Mouse (Mus musculus) heart, postnatal 25 days (tissue): Measurements from ENCODE around the gene Kcnk13. TPM values are rescaled to one million over a fixed set of nuclear protein-coding genes. Genes with fewer than 3 reads are reported as not detected.
A peak's percentile ranks its signal among the peaks of the same experiment; 100 is the strongest.
"Not testable (repeated sequence)": the region's sequence is repeated elsewhere in the genome, so short reads cannot be mapped to it uniquely, and the experiment has no call there.

Experiments used
- DNase-seq: peaks from one replicate; pipeline ENCODE4 v3.0.0; 2022; ENCODE audit warnings: low spot score
- intact Hi-C: fragments of 180-260 bp; cut with DNase I; formaldehyde crosslinking; loops from one replicate; pipeline ENCODE4 v1.15.1; 2025
- total RNA-seq, 2 experiments: library from RNA; stranded (reverse); gene quantifications; 2 replicates each; pipeline ENCODE4 v1.2.3; 2021

Gene Kcnk13
- total RNA-seq, 2 experiments from 2014 or later = 0.22 to 0.36 TPM

DNA sequence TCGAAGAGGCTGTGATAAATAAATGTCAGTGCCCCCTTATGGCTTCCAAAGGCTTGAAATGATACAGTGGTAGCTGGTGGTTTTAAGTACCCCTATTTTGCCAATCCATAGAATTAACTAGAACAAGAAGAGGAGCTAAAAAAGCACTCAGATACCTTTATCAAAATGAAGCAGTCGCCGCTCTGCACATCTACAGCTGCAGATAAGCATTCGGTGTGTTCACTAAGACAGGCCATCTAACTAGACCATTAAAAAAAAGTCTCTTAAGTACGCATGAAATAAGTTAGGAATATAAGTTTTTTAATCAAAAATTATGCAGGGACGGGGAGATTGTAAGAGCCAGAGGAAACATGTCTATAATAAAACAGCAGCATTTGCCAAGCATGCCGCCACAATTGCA is 3.6 kb upstream of the Kcnk13 start:
- DNase-seq = no peak
- intact Hi-C loops = loop anchor here (5.0 kb wide), 1 partner anchor 53 kb away; no protein-coding TSS in a partner anchor

DNA sequence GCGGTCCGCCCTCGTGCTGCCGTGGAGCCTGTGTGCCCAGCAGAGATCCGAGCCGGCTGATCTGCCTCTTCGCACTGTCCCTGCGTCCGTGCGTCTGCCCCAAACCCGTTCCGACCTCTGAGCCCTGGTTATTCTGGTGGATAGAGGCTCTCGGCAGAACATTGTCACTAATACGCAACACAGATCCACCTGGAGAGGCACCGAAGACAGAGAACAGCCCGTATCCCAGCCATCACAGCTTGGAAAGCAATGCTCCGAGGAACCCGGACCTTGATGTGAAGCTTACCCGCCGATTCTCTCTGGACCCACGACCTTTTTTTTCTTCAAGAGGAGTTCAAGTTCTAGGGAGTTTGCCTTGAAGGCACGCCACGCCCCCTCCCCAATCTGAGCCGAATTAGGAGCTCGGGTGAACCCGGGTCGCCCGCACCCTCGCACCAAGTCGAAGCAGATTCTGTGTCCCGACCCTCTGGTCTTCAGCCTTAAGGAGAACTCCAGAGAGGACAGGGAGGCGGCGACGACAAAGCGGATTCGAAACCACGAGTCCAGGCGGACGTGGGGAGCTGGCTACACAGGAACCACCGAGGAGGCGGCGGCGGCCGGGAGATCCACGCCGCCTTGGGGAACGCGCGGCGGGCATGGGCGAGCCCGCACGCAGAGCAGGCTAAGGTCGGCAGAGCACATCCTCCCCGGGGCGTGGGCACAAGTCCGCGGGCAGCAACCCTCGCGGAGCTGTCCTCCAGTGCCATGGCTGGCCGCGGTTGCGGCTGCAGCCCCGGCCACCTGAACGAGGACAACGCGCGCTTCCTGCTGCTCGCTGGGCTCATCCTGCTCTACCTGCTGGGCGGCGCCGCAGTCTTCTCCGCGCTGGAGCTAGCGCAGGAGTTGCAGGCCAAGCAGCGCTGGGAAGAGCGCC is 1.2 kb downstream of the Kcnk13 start:
- intact Hi-C loops = loop anchor here (5.0 kb wide), 2 partner anchors 137 to 883 kb away; no protein-coding TSS in a partner anchor
- no peak for DNase-seq

DNA sequence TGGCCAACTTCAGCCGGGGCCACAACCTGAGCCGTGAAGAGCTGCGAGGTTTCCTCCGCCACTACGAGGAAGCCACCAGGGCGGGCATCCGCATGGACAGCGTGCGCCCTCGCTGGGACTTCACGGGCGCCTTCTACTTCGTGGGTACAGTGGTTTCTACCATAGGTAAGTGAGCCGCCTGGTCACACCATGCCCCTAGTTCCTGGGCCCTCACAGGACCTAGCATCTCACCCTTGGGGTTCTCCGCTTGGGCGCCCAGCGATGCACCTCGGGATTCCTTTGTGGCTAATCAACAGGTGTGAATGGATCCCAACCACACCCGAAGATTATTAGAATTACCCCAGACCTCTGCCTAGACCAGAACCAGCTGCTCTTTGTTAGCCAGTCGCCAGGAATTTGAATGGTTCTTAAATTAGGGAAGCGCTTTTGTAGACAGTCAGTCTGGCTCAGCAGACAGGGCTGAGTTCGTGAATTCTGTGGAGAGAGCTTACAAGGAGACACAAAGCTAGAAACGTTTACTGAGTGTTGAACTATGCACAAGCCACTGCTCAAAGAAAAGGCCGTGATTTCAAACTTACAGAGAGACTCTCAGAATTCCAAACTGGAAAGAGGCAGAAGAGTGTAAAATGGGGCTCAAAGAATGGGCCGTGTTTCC is 1.9 kb downstream of the Kcnk13 start:
- intact Hi-C loops = loop anchor here (5.0 kb wide), 2 partner anchors 136 to 884 kb away; no protein-coding TSS in a partner anchor
- DNase-seq = no peak

DNA sequence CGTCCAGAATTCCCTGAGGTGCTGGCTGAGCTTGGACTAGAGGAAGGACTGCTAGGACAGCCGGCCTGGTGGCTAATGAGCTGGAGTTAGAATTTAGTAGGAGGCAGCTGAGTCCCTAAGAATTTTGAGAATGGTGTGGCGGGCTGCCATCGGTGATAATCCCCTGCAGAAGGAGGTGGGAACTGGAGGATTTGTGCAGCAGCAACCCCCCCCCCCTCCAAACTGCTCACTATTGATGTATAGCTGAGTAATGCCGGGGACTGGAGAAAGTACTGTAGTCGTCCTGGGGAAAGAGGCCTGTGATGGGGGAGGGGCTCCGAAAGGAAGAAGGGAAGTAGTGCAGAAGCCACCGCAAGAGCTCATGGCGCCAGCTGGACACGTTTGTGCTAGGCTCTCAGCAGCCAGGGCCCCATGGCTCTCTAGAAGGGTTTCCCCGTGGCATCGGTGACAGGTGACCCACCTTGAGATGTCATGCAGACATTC is 2.6 kb downstream of the Kcnk13 start:
- intact Hi-C loops = loop anchor here (5.0 kb wide), 2 partner anchors 135 to 885 kb away; no protein-coding TSS in a partner anchor
- DNase-seq = no peak

DNA sequence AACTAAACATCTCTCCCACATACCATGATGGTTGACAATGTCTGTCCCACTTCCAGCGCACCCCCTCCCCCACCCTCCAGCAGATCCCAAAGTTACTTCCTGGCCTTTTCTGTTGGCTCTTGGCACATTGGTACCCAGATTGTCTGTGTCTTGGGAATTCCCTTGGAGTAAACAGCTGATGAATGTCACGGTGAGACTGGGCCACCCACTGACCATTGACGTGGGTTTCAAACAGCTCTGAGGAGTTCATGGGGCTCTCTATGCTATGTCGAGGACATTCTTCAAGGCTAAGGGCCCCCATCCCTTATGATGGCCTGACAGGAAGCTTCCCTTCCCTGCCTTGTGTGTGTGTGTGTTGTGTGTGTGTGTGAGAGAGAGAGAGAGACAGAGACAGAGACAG is 5.6 kb downstream of the Kcnk13 start:
- intact Hi-C loops = loop anchor here (5.0 kb wide), 2 partner anchors 132 to 888 kb away; no protein-coding TSS in a partner anchor
- no peak for DNase-seq

DNA sequence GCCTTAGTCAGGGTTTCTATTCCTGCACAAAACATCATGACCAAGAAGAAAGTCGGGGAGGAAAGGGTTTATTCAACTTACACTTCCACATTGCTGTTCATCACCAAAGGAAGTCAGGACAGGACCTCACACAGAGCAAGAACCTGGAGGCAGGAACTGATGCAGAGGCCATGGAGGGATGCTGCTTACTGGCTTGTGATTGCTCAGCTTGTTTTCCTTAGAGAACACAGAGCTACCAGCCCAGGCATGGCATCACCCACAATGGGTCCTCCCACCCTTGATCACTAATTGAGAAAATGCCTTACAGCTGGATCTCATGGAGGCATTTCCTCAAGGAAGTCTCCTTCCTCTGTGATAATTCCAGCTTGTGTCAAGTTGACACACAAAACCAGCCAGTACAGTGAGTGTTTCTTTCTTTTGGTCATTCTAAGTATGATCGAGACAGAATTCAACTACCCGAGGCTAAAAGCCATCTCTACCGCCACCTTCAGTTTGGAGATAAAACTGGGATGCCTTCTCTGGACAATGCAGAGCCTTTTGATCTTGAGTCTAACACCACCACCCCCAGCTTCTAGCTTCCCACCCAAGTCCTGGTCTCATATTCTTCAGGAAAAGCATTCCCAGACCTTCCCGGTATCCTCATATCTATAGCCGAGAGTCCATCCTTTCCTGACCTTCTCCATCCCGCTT is 7.1 kb downstream of the Kcnk13 start:
- intact Hi-C loops = not testable (repeated sequence)

DNA sequence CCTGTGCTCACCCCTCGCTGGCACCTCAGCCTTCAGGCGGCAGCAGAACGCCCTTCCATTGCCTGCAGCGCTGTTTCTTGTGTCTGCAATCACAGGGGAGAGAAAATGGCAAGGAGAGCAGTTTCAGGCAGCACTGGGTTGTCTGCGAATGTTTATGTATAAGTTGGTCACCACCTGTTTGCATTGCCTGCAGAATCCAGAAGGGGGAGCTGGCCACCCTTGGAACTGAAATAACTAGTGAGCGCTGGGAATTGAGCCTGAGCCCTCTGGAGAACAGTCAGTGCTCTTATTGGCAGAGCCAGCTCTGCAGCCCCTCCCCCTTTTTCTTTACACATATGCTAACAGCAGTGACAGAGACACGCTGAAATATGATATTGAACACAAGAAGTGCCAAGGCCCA is 8.5 kb downstream of the Kcnk13 start:
- intact Hi-C loops = no loop called here
- no peak for DNase-seq

More for the DNA sequence above, 7.1 kb downstream of the Kcnk13 start:
- DNase-seq = not testable (repeated sequence)

DNA sequence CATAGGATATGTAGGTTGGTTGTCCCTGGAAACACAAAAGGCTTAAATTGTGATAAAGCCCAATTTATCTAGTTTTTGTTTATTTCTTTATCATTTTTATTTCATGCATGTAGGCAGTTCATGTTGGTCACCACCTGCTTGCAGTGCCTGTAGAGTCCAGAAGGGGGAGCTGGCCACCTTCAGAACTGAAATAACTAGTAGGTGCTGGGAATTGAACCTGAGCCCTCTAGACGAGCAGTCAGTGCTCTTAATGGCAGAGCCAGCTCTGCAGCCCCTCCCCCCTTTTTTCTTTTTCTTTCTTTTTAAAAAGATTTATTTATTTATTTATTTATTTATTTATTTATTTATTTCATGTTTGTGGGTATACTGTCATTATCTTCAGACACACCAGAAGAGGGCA is 9.4 kb downstream of the Kcnk13 start:
- intact Hi-C loops = no loop called here
- DNase-seq = no peak

DNA sequence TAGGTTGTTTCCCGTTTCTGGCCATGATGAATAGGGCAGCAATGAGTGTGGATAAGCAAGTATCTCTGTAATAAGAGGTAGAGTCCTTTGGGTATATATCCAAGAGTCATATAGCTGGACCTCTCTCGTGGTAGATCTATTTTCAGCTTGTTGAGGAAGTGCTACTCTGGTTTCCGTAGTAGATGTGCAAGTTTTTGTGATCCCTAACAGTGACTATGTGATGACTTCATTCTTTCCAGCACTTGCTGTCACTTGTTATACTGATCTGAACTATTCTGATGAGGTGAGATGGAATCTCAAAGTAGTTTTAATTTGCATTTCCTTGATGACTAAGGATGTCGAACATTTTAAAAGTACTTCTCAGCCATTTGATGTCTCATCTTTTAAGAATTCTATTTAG is 15.2 kb downstream of the Kcnk13 start:
- DNase-seq = no peak
- intact Hi-C loops = no loop called here

DNA sequence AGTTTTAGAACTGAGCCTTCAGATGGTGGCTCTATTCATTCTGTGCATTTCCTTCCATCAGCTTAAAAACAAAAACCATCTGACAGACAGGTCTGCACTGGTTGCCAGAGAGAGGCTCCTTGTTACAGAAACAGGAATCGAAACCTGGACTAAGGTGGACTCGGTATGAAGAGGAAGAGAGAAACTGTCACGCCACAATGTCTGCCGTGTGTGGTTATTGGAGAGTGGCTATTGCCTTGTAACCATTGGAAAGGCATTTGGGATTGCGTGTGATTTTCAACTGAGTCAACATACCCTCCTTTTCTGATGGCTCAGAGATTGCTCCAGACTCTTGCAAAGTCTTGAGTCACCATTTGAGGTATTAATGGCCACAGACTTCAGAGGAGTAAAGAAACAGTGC is 22.5 kb downstream of the Kcnk13 start:
- intact Hi-C loops = no loop called here
- DNase-seq = no peak

DNA sequence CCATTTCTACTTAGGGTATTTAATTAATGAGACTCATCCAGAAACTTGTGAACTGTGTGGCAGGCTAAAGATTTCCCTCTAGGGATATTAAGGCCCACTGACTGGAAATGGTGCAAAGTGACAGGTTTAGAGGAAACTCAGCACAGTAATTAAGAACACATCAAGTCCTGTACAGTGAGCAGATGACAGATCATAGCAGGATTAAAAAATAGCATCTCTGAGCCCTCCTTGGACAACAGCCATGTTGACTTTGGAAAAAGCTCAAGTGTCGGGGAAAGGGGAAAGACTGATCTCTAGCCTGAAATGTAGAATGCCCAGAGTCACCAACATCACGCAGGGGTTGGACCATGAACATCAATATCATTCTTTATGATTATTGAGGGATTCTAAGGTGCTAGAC is 23.8 kb downstream of the Kcnk13 start:
- DNase-seq = no peak
- intact Hi-C loops = no loop called here

DNA sequence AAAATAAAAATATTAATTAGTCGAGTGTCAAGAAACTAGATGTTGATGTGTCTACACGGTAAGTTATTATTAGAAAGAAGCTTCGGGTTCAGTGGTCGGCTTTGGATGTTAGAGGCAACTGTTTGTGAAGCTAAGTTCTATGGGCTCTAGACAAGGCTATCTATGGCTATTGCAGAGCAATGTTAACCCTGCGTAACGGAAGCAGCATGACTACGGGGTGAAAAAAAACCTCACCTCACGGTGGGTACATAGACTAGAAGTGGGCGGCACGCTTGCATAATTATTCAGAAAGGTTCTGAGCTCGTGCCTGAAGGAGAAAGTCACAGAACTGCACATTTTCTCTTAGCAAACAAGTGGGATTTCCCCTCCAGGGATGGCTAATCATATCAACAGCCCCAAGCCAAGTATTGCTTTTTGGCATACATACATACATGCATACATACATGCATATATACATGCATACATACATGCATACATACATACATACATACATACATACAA is 28.1 kb downstream of the Kcnk13 start:
- no peak for DNase-seq
- intact Hi-C loops = no loop called here

DNA sequence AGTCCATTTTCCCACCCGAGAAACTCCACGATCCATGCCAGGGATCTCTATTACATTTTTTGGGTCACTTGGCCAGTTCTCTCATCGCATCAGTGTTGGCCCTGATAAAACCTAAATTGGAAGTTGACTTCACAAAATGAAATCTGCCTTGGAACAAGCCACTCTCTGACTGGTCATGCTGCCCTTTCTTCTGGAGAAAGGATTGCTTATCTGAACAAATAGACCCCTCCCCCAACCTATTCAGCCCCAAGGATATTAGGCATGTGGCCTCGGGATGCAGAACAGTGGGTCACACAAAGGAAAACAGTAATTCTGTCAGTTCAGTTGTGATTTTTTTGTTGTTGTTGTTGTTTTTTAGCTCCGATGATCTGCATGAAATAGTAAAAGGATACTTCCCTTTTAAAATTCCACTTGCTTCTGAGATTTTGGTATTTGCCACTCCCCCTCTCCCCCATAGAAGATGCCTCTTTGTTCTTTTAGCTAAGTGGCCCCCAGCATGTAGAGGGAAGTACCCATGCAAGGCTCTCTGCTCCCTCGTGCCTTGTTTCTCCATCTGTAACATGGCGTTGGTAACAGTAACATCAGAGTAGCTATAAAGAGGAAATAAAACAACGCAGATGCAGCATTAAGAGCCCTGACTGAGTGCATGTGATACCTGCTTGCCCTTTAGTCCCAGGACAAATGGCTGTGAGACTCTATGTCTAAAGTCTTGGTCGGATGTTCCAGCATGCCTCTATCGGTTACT is 29.0 kb downstream of the Kcnk13 start:
- peak; percentile 3 for DNase-seq
- intact Hi-C loops = no loop called here

DNA sequence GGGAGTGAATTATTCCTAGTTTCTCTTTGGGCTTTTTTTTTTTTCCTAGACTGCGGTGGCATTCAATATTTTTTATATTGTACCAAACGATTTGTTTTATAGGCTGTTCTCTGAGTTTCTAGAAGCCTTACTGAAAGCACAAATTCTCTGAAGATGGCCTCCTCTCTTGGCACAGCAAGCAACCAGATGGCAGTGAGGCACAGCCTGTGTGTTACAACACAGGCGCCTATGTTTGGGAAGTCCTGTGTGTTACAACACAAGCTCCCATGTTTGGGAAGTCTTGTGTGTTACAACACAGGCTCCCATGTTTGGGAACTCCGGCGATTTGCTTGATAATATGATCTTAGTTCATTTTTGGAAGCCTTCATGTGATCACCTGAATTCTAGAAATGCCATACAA is 31.7 kb downstream of the Kcnk13 start:
- intact Hi-C loops = no loop called here
- DNase-seq = no peak

DNA sequence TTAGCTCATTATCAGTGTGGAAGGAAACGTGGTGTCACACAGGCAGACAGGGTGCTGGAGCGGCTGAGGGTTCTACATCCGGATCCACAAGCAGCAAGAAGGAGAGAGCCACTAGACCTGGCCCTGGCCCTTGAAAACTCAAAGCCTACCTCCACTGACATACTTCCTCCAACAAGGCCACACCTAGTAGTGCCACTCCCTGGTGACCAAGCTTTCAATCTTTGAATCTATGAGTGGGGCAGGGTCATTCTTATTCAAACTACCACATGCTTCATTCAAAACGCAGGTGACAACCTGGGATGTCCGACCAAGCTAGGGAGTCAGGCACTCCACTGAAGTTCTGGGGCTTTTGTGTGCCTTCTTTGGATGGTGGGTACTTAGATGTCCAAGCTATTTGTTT is 35.4 kb downstream of the Kcnk13 start:
- intact Hi-C loops = no loop called here
- no peak for DNase-seq

DNA sequence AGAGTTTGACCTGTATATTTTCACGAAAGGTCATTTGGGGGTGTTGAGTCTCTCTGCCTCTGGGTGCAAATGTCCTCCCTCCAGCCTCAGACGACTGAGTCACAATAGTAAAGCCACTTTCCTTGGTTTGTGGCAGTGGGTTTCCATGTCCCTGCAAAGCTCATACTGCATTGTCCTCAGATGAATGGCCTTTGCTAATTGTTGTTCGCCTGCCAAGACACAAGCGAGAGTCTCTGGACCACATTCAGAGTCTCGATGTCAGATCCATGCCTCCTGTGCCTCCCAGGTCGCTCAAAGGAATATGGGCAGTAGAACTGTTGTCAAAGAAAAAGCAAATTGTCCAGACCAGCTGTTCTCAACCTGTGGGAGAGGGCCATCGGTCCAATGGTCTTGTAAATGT is 36.1 kb downstream of the Kcnk13 start:
- DNase-seq = no peak
- intact Hi-C loops = no loop called here

DNA sequence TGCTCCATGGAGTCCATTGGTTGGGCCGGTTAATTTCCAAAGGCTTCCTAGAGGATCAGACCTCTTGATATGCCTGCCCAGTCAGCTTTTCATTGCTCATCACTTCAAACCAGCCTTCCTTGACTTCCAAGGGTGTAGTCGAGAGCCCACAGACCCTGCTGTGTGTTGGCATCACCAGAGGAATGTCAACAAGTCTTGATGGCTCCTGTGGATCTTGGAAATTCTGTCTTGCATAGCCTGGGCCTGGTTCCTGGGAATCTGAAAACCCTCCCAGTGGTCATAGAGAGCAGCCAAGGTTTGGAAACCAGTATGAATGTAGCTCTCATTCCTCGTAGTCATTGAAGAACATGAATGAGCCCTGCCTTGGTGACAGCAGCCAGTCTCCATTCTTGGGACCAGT is 36.9 kb downstream of the Kcnk13 start:
- DNase-seq = no peak
- intact Hi-C loops = no loop called here

DNA sequence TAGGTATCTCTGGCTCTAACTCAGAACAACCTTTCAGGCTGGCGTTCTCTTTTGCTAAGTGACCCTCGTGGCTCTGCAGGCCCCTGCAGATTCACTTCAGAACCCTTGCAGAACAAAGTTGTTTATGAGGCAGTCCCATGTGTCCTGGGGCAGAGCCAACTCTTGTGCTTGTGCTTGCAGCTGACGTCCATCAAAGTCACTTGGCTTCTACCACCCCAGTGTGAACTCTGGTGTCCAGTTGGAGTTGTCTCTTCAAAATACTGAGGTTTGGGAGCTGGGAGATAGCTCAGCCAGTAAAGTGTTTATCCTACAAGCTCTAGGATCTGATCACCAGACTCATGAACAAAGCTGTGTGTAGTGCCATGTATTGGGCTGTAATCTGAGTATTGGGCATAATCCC is 37.6 kb downstream of the Kcnk13 start:
- intact Hi-C loops = no loop called here
- peak; percentile 13 for DNase-seq

DNA sequence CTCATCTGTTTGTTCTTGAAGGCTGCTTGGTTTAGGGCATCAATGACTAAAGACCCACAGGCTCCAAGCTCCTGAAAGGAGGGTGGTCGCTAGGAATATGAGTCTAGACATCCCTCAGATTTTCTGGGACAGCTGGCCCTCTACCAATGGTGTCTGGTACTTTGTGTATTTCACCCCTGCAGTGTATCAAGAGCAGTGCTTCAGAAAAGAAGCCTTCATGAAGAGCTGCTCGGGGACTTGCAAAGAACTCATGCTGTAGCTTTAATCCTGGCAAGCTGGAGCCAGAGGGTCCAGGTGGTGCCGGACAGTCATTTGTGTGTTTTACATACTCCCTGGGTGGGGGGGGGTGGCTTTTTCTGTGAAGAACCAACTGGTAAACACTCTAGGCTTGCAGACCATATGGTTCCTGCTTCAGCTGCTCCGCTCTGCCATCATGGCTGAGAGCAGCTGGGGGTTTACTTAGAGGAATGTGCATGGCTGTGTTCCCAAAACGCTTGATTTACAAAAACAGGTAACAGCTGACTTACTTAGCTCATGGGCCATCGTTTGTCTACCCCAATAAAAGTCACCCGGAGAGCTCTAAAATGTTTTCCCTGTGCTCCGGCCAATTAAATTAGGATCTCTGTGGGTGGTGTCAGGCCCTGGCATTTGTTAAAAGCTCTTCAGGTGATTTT is 38.8 kb downstream of the Kcnk13 start:
- DNase-seq = no peak
- intact Hi-C loops = no loop called here
